Mouse (Mus musculus) adipocyte (in vitro differentiated cells): ENCODE measurements around the gene Bhlhe40.
A peak's percentile ranks its signal among the peaks of the same experiment; 100 is the strongest.

Experiments
- DNase-seq: peaks from one replicate; pipeline ENCODE4 v3.0.0-alpha.2; 2016; ENCODE audit warnings: low spot score

Bhlhe40 gene

GRCm38 (mm10) chr6:108660206-108660877, at the start of gene Bhlhe40:
Gene Bhlhe40, plus strand, starts transcription at chr6:108660629.
- DNase-seq, result peak; percentile 99

- DNase-seq, result no peak
These were observed 48.8 kb upstream of the Bhlhe40 start for GRCm38 (mm10) chr6:108611663-108612062.

GRCm38 (mm10) chr6:108618025-108618424, 42.4 kb upstream of the Bhlhe40 start:
- no peak for DNase-seq

GRCm38 (mm10) chr6:108623028-108623565, 37.3 kb upstream of the Bhlhe40 start:
- DNase-seq, result no peak

- DNase-seq, result no peak
These were observed 35.5 kb upstream of the Bhlhe40 start for GRCm38 (mm10) chr6:108624915-108625314.

- DNase-seq, result no peak
These were observed 29.7 kb upstream of the Bhlhe40 start for GRCm38 (mm10) chr6:108630701-108631100.

- no peak for DNase-seq
These were observed 22.1 kb upstream of the Bhlhe40 start for GRCm38 (mm10) chr6:108638157-108638833.

GRCm38 (mm10) chr6:108642020-108642419, 18.4 kb upstream of the Bhlhe40 start:
- DNase-seq, result no peak

GRCm38 (mm10) chr6:108643035-108643434, 17.4 kb upstream of the Bhlhe40 start:
- no peak for DNase-seq

GRCm38 (mm10) chr6:108644311-108644710, 16.1 kb upstream of the Bhlhe40 start:
- no peak for DNase-seq

- DNase-seq, result no peak
These were observed 13.3 kb upstream of the Bhlhe40 start for GRCm38 (mm10) chr6:108647094-108647493.

GRCm38 (mm10) chr6:108648072-108648471, 12.4 kb upstream of the Bhlhe40 start:
- no peak for DNase-seq

GRCm38 (mm10) chr6:108655861-108656260, 4.6 kb upstream of the Bhlhe40 start:
- DNase-seq, result no peak

- no peak for DNase-seq
These were observed 2.4 kb upstream of the Bhlhe40 start for GRCm38 (mm10) chr6:108658051-108658415.

- DNase-seq, result peak; percentile 40
These were observed 1.8 kb upstream of the Bhlhe40 start for GRCm38 (mm10) chr6:108658416-108659201.

- peak; percentile 99 for DNase-seq
These were observed 1.2 kb upstream of the Bhlhe40 start for GRCm38 (mm10) chr6:108659221-108659725.

- peak; percentile 98 for DNase-seq
These were observed 663 bp upstream of the Bhlhe40 start for GRCm38 (mm10) chr6:108659726-108660205.

- DNase-seq, result no peak
These were observed 505 bp downstream of the Bhlhe40 start for GRCm38 (mm10) chr6:108660878-108661389.

- peak; percentile 98 for DNase-seq
These were observed 983 bp downstream of the Bhlhe40 start for GRCm38 (mm10) chr6:108661412-108661811.

GRCm38 (mm10) chr6:108661890-108662289, 1.5 kb downstream of the Bhlhe40 start:
- DNase-seq, result peak; percentile 44

GRCm38 (mm10) chr6:108662314-108663240, 2.1 kb downstream of the Bhlhe40 start:
- DNase-seq, result no peak
